Mouse (Mus musculus) ovary, adult 2 months (tissue): Measurements from ENCODE around the gene Rab23. TPM values are rescaled to one million over a fixed set of nuclear protein-coding genes. Genes with fewer than 3 reads are reported as not detected.

Experiments
- polyA plus RNA-seq: library from polyadenylated mRNA; depleted of rRNA; stranded (reverse); fragments of >200 nt; gene quantifications from 2 replicates; pipeline ENCODE4 v1.2.3, GENCODE M21; 2012; rRNA removed

The Rab23 gene
- polyA plus RNA-seq = 9.1 and 12.1 TPM in 2 replicates

DNA sequence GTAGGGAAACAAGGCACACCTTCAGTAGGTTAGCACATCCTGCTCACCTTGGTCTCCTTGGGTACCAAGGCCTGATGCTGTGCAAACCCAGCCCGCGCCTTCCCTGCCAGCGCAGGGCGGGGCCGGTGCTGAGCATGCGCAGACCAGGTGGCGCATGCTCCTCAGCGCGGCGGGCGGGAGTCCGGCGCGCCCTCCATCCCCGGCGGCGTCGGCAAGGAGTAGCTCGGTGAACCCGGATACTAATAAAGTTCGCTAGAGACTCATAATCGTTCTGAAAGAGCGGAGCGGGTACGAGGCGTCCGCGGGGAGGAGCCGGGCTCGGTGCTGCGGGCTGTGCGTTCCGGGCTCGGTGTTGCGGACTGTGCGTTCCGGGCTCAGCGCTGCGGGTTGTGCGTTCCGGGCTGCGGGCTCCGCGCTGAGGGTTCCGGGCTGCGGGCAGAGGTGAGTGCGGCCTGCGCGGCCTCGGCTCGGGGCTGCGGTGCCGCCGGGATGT lies at the start of gene Rab23:
Gene Rab23 (plus strand): TSS at position 155 of the 493 bp plus-strand sequence.

DNA sequence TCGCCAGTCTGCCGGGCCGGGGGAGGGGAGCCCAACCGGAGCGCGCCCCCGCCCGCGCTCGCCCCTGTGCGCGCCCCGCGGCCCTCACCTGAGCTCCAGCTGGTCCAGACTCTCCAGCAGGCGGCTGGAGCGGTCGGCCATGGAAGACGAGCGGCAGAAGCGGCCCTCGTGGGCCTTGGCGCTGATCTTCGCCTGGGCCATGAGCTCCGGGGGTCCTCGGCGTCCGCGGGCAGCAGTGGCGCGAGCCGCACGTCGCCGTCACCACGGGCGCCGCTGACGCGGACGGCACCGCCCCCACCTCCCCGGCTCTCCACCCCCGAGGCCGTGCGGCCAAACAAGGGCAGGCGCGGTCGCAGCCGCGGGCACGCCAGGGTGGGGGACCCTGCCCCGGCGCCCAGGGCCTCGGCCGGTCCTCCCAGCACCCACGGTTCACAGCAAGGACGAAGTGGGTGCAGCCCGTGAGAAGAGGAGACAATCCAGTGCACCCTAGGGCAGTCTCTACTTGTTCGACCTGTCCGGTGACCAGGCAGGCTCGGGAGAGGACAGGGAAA lies 37.9 kb downstream of the Rab23 start, which contains the start of gene Bag2:
Gene Bag2 (minus strand): TSS at position 305 of the 551 bp plus-strand sequence.

Other genes starting within 250 kb of the Rab23 start
- 4.8 and 6.5 TPM in 2 replicates for gene Prim2, start 50.1 kb upstream of the Rab23 start, polyA plus RNA-seq
- gene Bag2, start 37.9 kb downstream of the Rab23 start, polyA plus RNA-seq = 34.4 and 36.6 TPM in 2 replicates
- gene Zfp451, start 94.7 kb downstream of the Rab23 start, polyA plus RNA-seq = 8.0 and 8.9 TPM in 2 replicates
- gene Bend6, start 187.9 kb downstream of the Rab23 start, polyA plus RNA-seq = 0.24 and 0.35 TPM in 2 replicates
- 50.0 and 51.5 TPM in 2 replicates for gene Dst, start 188.3 kb downstream of the Rab23 start, polyA plus RNA-seq